Mouse (Mus musculus): ENCODE results near the gene Lpp. TPM values are rescaled to one million over a fixed set of nuclear protein-coding genes. Genes with fewer than 3 reads are reported as not detected.

Lpp gene
- total and polyA plus RNA-seq, 3 experiments = not detected

GRCm38 (mm10) chr16:24791984-24792383 lies 398.7 kb downstream of the Lpp start:
- no peak overlapping the region for H3K27ac ChIP-seq (ENCODE audit: control insufficient read depth, low read depth, low read length)
- TF ChIP-seq TAL1 (IDR thresholded peaks at IDR 0.05; ENCODE audit: low read length) (no peak), MEF2A (IDR thresholded peaks at IDR 0.05; ENCODE audit: extremely low read depth, insufficient replicate concordance, low read depth, low read length, poor library complexity, severe bottlenecking) (no peak), SIN3A (IDR thresholded peaks at IDR 0.05; ENCODE audit: low read length) (no peak), MXI1 (IDR thresholded peaks at IDR 0.05; ENCODE audit: low read depth, low read length) (no peak), GATA1 (IDR thresholded peaks at IDR 0.05; ENCODE audit: low read depth, low read length) (no peak), ETS1 (IDR thresholded peaks at IDR 0.05; ENCODE audit: low read depth, low read length) (no peak), MAX (IDR thresholded peaks at IDR 0.05; ENCODE audit: low read length) (no peak), ZC3H11A (IDR thresholded peaks at IDR 0.05; ENCODE audit: low read depth, low read length) (no peak), RCOR1 (IDR thresholded peaks at IDR 0.05; ENCODE audit: low read depth, low read length) (no peak), MYB (IDR thresholded peaks at IDR 0.05; ENCODE audit: low read depth, low read length) (no peak), GABPA (IDR thresholded peaks at IDR 0.05; ENCODE audit: low read depth, low read length) (no peak), E2F4 (IDR thresholded peaks at IDR 0.05; ENCODE audit: borderline replicate concordance, low read depth, low read length) (no peak), JUND (IDR thresholded peaks at IDR 0.05; ENCODE audit: low read depth, low read length) (no peak), POLR2AphosphoS2 (IDR thresholded peaks at IDR 0.05; ENCODE audit: low read length) (no peak)
- H3K4me3 ChIP-seq (ENCODE audit: control insufficient read depth in 1 of 2, insufficient read depth in 1 of 2, low read depth in 2 of 2, low read length in 2 of 2) = no peak overlapping the region
- no peaks in the 10 kb centered on the region for H3K36me3 ChIP-seq (ENCODE audit: control insufficient read depth in 1 of 2, insufficient read depth in 2 of 2, low read length in 2 of 2)
- H3K4me1 ChIP-seq (ENCODE audit: control insufficient read depth in 1 of 2, insufficient read depth in 2 of 2, low read length in 2 of 2) = no peaks in the 10 kb centered on the region
- no peaks in the 10 kb centered on the region for H3K79me2 ChIP-seq (ENCODE audit: control insufficient read depth, insufficient read depth, low read length, poor library complexity)
- no peak overlapping the region for H3K9ac ChIP-seq (ENCODE audit: control insufficient read depth, low read depth, low read length, poor library complexity, severe bottlenecking)
- no peaks in the 10 kb centered on the region for H3K9me3 ChIP-seq (replicated peaks; ENCODE audit: insufficient read depth, low read length)
- DNase-seq (ENCODE audit: low read depth, low spot score) = no peak
- H3K27me3 ChIP-seq (ENCODE audit: control insufficient read depth in 1 of 2, insufficient read depth in 2 of 2, low read length in 2 of 2) = no peaks in the 10 kb centered on the region

- Histone ChIP-seq H3K27me3 (ENCODE audit: control insufficient read depth in 1 of 2, insufficient read depth in 2 of 2, low read length in 2 of 2) (no peaks in the 10 kb centered on the region), H3K36me3 (ENCODE audit: control insufficient read depth in 1 of 2, insufficient read depth in 2 of 2, low read length in 2 of 2) (no peaks in the 10 kb centered on the region), H3K4me3 (ENCODE audit: control insufficient read depth in 1 of 2, insufficient read depth in 1 of 2, low read depth in 2 of 2, low read length in 2 of 2) (no peak overlapping the region), H3K4me1 (ENCODE audit: control insufficient read depth in 1 of 2, insufficient read depth in 2 of 2, low read length in 2 of 2) (no peaks in the 10 kb centered on the region), H3K79me2 (ENCODE audit: control insufficient read depth, insufficient read depth, low read length, poor library complexity) (no peaks in the 10 kb centered on the region), H3K9ac (ENCODE audit: control insufficient read depth, low read depth, low read length, poor library complexity, severe bottlenecking) (no peak overlapping the region), H3K27ac (ENCODE audit: control insufficient read depth, low read depth, low read length) (no peak overlapping the region), H3K9me3 (replicated peaks; ENCODE audit: insufficient read depth, low read length) (no peaks in the 10 kb centered on the region)
- no peak for DNase-seq (ENCODE audit: low read depth, low spot score)
- TF ChIP-seq USF1 (IDR thresholded peaks at IDR 0.05; ENCODE audit: low read depth, low read length) (no peak), KAT2A (conservative IDR thresholded peaks at IDR 0.05; ENCODE audit: low read depth, low read length) (no peak), GABPA (IDR thresholded peaks at IDR 0.05; ENCODE audit: low read depth, low read length) (no peak), ZNF384 (IDR thresholded peaks at IDR 0.05; ENCODE audit: low read depth, low read length) (no peak), ZC3H11A (IDR thresholded peaks at IDR 0.05; ENCODE audit: low read depth, low read length) (no peak), MAZ (IDR thresholded peaks at IDR 0.05; ENCODE audit: low read depth, low read length) (no peak), UBTF (IDR thresholded peaks at IDR 0.05; ENCODE audit: borderline replicate concordance, insufficient read depth, low read depth, low read length) (no peak), SMC3 (IDR thresholded peaks at IDR 0.05; ENCODE audit: low read depth, low read length) (no peak), NELFE (IDR thresholded peaks at IDR 0.05; ENCODE audit: low read depth, low read length) (no peak), POLR2AphosphoS5 (IDR thresholded peaks at IDR 0.05; ENCODE audit: borderline replicate concordance, low read depth, low read length) (no peak), CHD2 (IDR thresholded peaks at IDR 0.05; ENCODE audit: low read length) (no peak), SIN3A (IDR thresholded peaks at IDR 0.05; ENCODE audit: low read length) (no peak), NRF1 (IDR thresholded peaks at IDR 0.05; ENCODE audit: insufficient read depth, low read depth, low read length, poor library complexity, severe bottlenecking) (no peak), TAL1 (IDR thresholded peaks at IDR 0.05; ENCODE audit: low read length) (no peak), POLR2AphosphoS2 (IDR thresholded peaks at IDR 0.05; ENCODE audit: low read length) (no peak), CHD1 (IDR thresholded peaks at IDR 0.05; ENCODE audit: low read depth, low read length) (no peak), TBP (IDR thresholded peaks at IDR 0.05; ENCODE audit: low read depth, low read length) (no peak), MEF2A (IDR thresholded peaks at IDR 0.05; ENCODE audit: extremely low read depth, insufficient replicate concordance, low read depth, low read length, poor library complexity, severe bottlenecking) (no peak), JUND (IDR thresholded peaks at IDR 0.05; ENCODE audit: low read depth, low read length) (no peak)
Measured at GRCm38 (mm10) chr16:24792836-24793235, 399.5 kb downstream of the Lpp start.
